Mouse (Mus musculus) heart, postnatal 4 days (tissue): ENCODE data around the gene Paqr5. TPM values are rescaled to one million over a fixed set of nuclear protein-coding genes. Genes with fewer than 3 reads are reported as not detected.
A peak's percentile ranks its signal among the peaks of the same experiment; 100 is the strongest.

ENCODE experiments used
- DNase-seq: peaks from one replicate; pipeline ENCODE4 v3.0.0; 2021
- total RNA-seq, 2 experiments: library from RNA; stranded (reverse); gene quantifications; 2 replicates each; pipeline ENCODE4 v1.2.3; 2021

The Paqr5 gene
- total RNA-seq, 2 experiments from 2014 or later, result not detected

GRCm38 (mm10) chr9:62008360-62008759 is 18.3 kb downstream of the Paqr5 start:
- no peak for DNase-seq

GRCm38 (mm10) chr9:62007028-62007427 is 19.6 kb downstream of the Paqr5 start:
- no peak for DNase-seq

GRCm38 (mm10) chr9:62003611-62004010 is 23.0 kb downstream of the Paqr5 start:
- no peak for DNase-seq

- DNase-seq, result no peak
These were observed 26.8 kb downstream of the Paqr5 start for GRCm38 (mm10) chr9:61999653-62000420.

- peak; percentile 71 for DNase-seq
These were observed 28.8 kb downstream of the Paqr5 start for GRCm38 (mm10) chr9:61997860-61998259.

GRCm38 (mm10) chr9:61991158-61991557 is 35.5 kb downstream of the Paqr5 start:
- no peak for DNase-seq

- no peak for DNase-seq
These were observed 35.9 kb downstream of the Paqr5 start for GRCm38 (mm10) chr9:61990738-61991137.

GRCm38 (mm10) chr9:61986055-61986454 is 40.6 kb downstream of the Paqr5 start:
- no peak for DNase-seq

- peak; percentile 73 for DNase-seq
These were observed 41.3 kb downstream of the Paqr5 start for GRCm38 (mm10) chr9:61985183-61985863.

- no peak for DNase-seq
These were observed 43.6 kb downstream of the Paqr5 start for GRCm38 (mm10) chr9:61982940-61983620.

GRCm38 (mm10) chr9:61981876-61982275 is 44.8 kb downstream of the Paqr5 start:
- DNase-seq, result no peak

GRCm38 (mm10) chr9:61979983-61980382 is 46.7 kb downstream of the Paqr5 start:
- no peak for DNase-seq

GRCm38 (mm10) chr9:61977258-61977945 is 49.3 kb downstream of the Paqr5 start:
- no peak for DNase-seq

- no peak for DNase-seq
These were observed 54.6 kb downstream of the Paqr5 start for GRCm38 (mm10) chr9:61972031-61972430.

GRCm38 (mm10) chr9:61971045-61971444 is 55.6 kb downstream of the Paqr5 start:
- no peak for DNase-seq

GRCm38 (mm10) chr9:61967357-61967756 is 59.3 kb downstream of the Paqr5 start:
- no peak for DNase-seq

- DNase-seq, result no peak
These were observed 60.7 kb downstream of the Paqr5 start for GRCm38 (mm10) chr9:61965987-61966386.

- DNase-seq, result peak; percentile 87
These were observed 61.2 kb downstream of the Paqr5 start for GRCm38 (mm10) chr9:61965411-61965930.

- no peak for DNase-seq
These were observed 63.3 kb downstream of the Paqr5 start for GRCm38 (mm10) chr9:61963356-61963755.

GRCm38 (mm10) chr9:61961181-61961580 is 65.5 kb downstream of the Paqr5 start:
- no peak for DNase-seq

GRCm38 (mm10) chr9:61960753-61961152 is 65.9 kb downstream of the Paqr5 start:
- DNase-seq, result peak; percentile 41

GRCm38 (mm10) chr9:61959921-61960569 is 66.6 kb downstream of the Paqr5 start:
- DNase-seq, result no peak
